Comparison of ENCODE assay signal across 8 mouse cellular contexts in the genomic region with DNA sequence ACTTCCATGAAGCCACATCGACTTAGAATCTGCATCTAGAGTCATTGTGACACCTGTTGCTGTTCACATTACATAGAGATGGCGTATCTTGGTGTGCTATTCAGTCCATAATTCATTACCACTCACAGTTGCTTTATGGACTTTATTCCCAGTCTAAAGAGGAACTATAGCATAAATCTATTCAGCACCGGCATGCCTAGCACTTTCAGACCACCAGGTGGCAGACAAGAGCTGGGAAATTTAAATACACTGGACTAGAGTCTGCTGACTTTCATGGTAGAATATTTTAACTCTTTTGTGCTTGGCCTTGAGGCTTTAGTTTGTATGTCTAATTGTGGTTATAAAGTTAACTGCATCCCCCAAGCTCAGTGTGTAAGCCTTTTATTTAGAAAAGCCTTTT.
DNase-seq lines count a peak whose midpoint lies in the region; ATAC-seq lines count a peak whose summit lies in the region.

No protein-coding gene starts in this region.

- peak; percentile 65 for DNase-seq in kidney, adult 18-20 months
- peak; percentile 65 for DNase-seq in ZHBTc4 (ENCODE audit: low read depth, low spot score)
- peak; percentile 71 for DNase-seq in embryo, embryonic 10 days (ENCODE audit: low spot score)
- peak; percentile 70 for DNase-seq in heart, postnatal 4 days
- DNase-seq in left cerebral cortex, postnatal 10 days (ENCODE audit: extremely low spot score in 1 of 2, low spot score in 2 of 2) = peak; percentile 45 to 54
- DNase-seq in midbrain, embryonic 14.5 days = peak; percentile 91

- intact Hi-C loops in left cerebral cortex, postnatal 10 days (cut with DNase I) = loop anchor here (2.0 to 10.0 kb wide), 4 partner anchors 60 to 344 kb away; no protein-coding TSS in a partner anchor

- H3K36me3 ChIP-seq in kidney, embryonic 14.5 days (ENCODE audit: control insufficient read depth, insufficient read depth, low read length) = no peaks in the 10 kb centered on the region
- no peaks in the 10 kb centered on the region for H3K36me3 ChIP-seq in midbrain, embryonic 14.5 days (ENCODE audit: control insufficient read depth, insufficient read depth, low read length)
- no peaks in the 10 kb centered on the region for H3K36me3 ChIP-seq in stomach, embryonic 14.5 days (ENCODE audit: control insufficient read depth, insufficient read depth, low read length)

- H3K9me3 ChIP-seq in kidney, embryonic 14.5 days (ENCODE audit: control insufficient read depth, low read length) = no peaks in the 10 kb centered on the region
- no peaks in the 10 kb centered on the region for H3K9me3 ChIP-seq in midbrain, embryonic 14.5 days (ENCODE audit: control insufficient read depth, low read length)
- H3K9me3 ChIP-seq in stomach, embryonic 14.5 days (ENCODE audit: control insufficient read depth, low read depth, low read length) = no peaks in the 10 kb centered on the region

- ATAC-seq in kidney, embryonic 14.5 days (ENCODE audit: low FRiP score, low TSS enrichment) = no peak
- no peak for ATAC-seq in midbrain, embryonic 14.5 days (ENCODE audit: low FRiP score, low TSS enrichment)
- ATAC-seq in stomach, embryonic 14.5 days (ENCODE audit: insufficient number of reproducible peaks, insufficient read depth, low FRiP score, low read depth) = 0 out of 2 replicates have a peak, but pooled peaks have one; percentile 23

- H3K4me1 ChIP-seq in kidney, embryonic 14.5 days (ENCODE audit: control insufficient read depth, insufficient read depth, low read length) = no peaks in the 10 kb centered on the region
- H3K4me1 ChIP-seq in midbrain, embryonic 14.5 days (ENCODE audit: control insufficient read depth, insufficient read depth, low read length) = no peaks in the 10 kb centered on the region
- H3K4me1 ChIP-seq in stomach, embryonic 14.5 days (ENCODE audit: control insufficient read depth, insufficient read depth, low read length) = 0 out of 2 replicates have a peak, but pooled peaks cover 4% of the 10 kb centered on the region

- H3K9ac ChIP-seq in kidney, embryonic 14.5 days (ENCODE audit: low read depth, low read length) = no peak overlapping the region
- no peak overlapping the region for H3K9ac ChIP-seq in midbrain, embryonic 14.5 days (replicated peaks; ENCODE audit: low read length)
- H3K9ac ChIP-seq in stomach, embryonic 14.5 days (replicated peaks; ENCODE audit: low read depth, low read length) = no peak overlapping the region

- no peak overlapping the region for H3K4me3 ChIP-seq in kidney, embryonic 14.5 days (ENCODE audit: low read length)
- H3K4me3 ChIP-seq in midbrain, embryonic 14.5 days (replicated peaks; ENCODE audit: low read depth, low read length) = no peak overlapping the region
- H3K4me3 ChIP-seq in stomach, embryonic 14.5 days (ENCODE audit: low read depth, low read length) = no peak overlapping the region

- H3K27me3 ChIP-seq in kidney, embryonic 14.5 days (ENCODE audit: control insufficient read depth, insufficient read depth, low read length) = no peaks in the 10 kb centered on the region
- no peaks in the 10 kb centered on the region for H3K27me3 ChIP-seq in midbrain, embryonic 14.5 days (ENCODE audit: control insufficient read depth, insufficient read depth, low read length)
- no peaks in the 10 kb centered on the region for H3K27me3 ChIP-seq in stomach, embryonic 14.5 days (ENCODE audit: control insufficient read depth, insufficient read depth, low read length)

- no peak overlapping the region for H3K27ac ChIP-seq in kidney, embryonic 14.5 days (ENCODE audit: low read depth, low read length)
- no peak overlapping the region for H3K27ac ChIP-seq in midbrain, embryonic 14.5 days (replicated peaks; ENCODE audit: low read depth, low read length)
- no peak overlapping the region for H3K27ac ChIP-seq in stomach, embryonic 14.5 days (ENCODE audit: low read length)

- WGBS in kidney, embryonic 14.5 days = 31% methylated on average over 3 of the region's 3 CpGs
- WGBS in midbrain, embryonic 14.5 days = 32% methylated on average over 3 of the region's 3 CpGs
- 28% methylated on average over 3 of the region's 3 CpGs for WGBS in stomach, embryonic 14.5 days

- H3K4me2 ChIP-seq in kidney, embryonic 14.5 days (replicated peaks; ENCODE audit: low read depth, low read length) = no peak overlapping the region
- no peak overlapping the region for H3K4me2 ChIP-seq in midbrain, embryonic 14.5 days (ENCODE audit: low read length)
- no peak overlapping the region for H3K4me2 ChIP-seq in stomach, embryonic 14.5 days (replicated peaks; ENCODE audit: low read depth, low read length)
